Mouse (Mus musculus) kidney, postnatal 14 days (tissue): ENCODE data around the gene Sat2.

Source experiments
- DNase-seq: peaks from one replicate; pipeline ENCODE4 v3.0.0; 2022; ENCODE audit warnings: mixed read lengths

The Sat2 gene

GRCm38 (mm10) chr11:69633128-69633866, 11.5 kb downstream of the Sat2 start:
- DNase-seq = no peak

DNA sequence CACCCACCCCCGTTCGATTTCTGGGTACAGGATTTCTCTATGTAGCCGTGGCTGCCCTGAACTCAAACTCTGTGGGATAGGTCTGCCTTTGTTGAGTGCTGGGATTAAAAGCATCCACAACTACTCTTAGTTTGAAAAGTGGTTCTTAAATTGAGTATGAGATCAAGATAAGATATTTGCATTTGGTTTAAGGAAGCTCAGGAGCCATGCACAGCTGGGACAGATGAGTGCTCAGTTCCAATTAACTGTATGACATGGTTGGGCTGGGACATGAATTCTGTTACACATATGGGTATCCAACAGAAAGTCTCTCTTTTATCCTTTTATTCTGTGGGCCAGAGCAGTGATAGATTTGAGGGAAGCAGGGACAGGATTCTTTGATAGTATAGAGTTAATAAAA, 13.6 kb downstream of the Sat2 start:
- no peak for DNase-seq

- no peak for DNase-seq
These were observed 24.0 kb downstream of the Sat2 start for GRCm38 (mm10) chr11:69645860-69646259.

DNA sequence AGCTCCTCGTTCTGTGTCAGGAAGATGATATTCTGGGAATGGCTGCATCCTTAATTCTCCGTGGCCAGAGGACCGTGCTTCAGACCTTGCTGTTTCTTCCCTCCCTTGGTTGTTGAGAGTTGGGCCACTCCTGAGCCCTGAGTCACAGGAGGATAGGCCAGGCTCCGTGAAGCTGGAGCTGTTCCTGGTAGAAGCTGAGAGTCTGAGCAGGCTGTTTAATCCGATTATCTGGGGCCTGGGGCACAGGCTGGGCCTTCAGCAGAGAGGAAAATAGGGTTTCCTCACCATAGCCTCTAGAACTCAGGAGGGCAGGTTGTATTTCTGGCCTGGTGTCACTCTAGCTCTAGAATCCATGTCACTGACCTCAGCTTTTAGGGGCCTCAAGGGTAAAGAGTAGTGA, 31.6 kb downstream of the Sat2 start:
- DNase-seq = no peak

- no peak for DNase-seq
These were observed 32.9 kb downstream of the Sat2 start for GRCm38 (mm10) chr11:69654760-69655159.

GRCm38 (mm10) chr11:69655264-69656064, 33.6 kb downstream of the Sat2 start, which contains the start of gene Sox15:
Sox15 (plus strand) TSS chr11:69655314.
- peak; percentile 83 for DNase-seq

DNA sequence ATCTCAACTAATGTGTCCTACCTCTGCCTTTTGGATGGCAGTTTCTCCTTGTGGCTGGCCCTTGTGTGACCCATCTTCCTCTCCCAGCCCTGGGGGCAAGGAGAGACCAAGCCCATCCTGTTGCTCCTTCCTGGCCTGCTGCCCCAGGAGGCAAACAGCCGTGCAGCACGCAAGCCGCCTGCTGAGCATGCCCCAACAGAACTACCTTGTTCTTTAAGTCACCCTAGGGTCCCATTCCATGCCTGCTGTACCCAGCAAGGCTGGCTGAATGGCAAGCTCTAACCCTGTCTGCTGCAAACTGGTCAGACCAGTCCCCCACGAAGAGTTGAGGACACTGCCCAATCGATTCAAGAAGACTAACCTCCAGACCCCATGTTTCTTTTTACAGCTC, 34.2 kb downstream of the Sat2 start:
- DNase-seq = no peak

GRCm38 (mm10) chr11:69656617-69657461, 35.0 kb downstream of the Sat2 start:
- DNase-seq = peak; percentile 48

DNA sequence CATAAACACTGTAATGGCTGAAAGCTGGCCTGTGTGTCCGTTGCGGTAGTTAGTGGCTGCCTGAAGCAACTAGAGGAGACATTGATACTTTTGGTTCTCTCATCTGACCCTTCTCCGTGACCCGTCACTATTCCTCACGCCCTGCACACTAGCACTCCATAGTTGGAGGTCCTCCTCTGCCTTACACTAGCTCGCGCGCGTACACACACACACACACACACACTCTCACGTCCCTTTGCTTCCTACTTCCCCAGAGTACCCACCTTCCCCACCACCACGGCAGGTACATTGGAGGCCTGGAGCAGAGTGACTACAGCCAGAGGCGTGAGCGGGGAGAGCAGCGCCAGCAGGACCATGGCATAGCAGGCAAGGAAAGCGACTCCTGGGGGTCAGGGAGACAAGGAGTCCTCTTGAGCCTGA, 35.6 kb downstream of the Sat2 start:
- DNase-seq = no peak

DNA sequence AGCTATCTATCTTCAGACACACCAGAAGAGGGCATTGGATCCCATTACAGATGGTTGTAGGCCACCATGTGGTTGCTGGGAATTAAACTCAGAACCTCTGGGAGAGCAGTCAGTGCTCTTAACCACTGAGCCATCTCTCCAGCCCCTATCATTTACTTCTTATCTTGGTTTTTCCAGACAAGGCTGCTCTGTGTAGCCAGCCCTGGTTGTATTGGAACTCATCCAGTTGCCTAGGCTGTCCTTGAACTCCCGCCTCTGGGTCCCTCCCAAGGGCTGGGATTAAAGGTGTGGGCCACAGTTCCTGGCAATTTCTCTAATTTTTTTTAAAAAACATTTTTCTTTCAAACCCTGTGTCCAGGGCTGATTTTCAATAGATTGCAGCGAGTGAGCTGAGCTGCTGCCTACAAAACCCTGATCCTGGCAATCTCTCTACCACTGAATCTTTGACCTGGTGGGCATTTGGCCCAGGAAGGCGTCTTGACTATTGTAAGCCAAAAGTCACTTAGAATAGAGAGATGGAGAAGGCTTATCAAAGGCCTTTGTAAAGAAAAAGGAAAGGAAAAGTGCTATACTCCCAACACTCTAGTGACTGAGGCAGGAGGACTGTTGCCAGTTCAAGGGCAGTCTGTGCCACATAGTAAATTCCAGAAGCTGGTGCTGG, 39.5 kb downstream of the Sat2 start:
- DNase-seq = peak; percentile 33

DNA sequence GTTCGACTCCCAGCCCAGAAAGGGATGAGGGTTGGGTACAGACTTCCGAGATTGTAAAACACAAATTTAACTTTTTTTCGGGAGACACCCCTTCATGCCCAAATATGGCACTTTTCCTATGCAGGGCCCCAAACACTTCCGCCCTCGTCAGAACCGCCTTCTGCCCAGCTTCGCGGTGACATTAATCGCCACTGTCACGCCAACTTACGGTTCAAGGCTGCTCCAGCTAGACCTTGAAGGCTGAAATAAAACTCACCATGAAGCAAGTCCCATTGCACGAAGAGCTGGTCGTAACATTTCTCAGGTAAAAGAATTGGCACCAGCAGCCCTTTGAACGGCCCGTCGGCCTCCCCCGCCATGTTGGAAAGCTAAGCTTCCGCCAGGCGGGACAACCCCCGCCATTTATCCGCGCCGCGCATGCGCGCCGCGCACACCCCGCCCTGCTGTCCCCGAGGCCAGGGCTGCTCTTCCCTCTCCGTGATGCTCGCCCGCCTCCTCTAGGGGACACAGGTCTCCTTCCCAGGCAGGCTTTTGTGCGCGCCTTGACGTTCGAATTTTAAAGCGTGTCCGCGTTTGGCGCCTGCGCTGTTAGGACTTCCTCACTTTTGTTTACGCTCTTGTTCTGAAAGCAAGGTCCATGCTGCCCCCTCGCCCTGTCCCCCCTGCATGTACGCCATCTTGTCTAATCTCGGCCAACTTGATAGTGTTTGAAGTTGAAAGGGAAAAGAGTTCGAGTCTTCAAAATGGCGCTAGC, 40.6 kb downstream of the Sat2 start, which contains the start of gene Mpdu1:
Mpdu1 (minus strand) TSS at position 430 of the 754 bp plus-strand sequence.
- peak; percentile 96 for DNase-seq

- no peak for DNase-seq
These were observed 41.3 kb downstream of the Sat2 start for GRCm38 (mm10) chr11:69662967-69663671.

GRCm38 (mm10) chr11:69663795-69664194, 42.0 kb downstream of the Sat2 start:
- no peak for DNase-seq

DNA sequence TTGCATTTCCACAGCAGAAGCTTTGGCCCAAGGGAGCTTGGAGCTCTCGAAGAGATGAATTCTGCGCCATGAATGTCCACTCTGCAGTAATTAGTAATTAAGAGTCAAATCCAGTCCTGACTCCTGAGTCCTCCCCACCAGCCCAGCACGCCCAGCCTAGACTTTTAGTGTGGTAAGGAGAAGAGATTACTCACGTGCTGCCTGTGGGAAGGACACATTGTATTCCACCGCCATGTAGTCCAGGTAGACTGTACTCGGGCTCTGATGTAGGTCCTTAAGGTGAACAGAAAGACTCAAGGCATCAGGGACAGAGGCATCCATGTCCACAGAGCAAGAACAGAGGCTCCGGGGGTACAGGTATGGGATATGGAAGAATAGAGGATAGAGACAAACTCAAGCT, 43.0 kb downstream of the Sat2 start:
- no peak for DNase-seq

- no peak for DNase-seq
These were observed 43.7 kb downstream of the Sat2 start for GRCm38 (mm10) chr11:69665457-69665960.

GRCm38 (mm10) chr11:69665961-69666664, 44.3 kb downstream of the Sat2 start, which contains the start of gene Cd68:
Cd68 (minus strand) TSS chr11:69666153.
- DNase-seq = no peak

GRCm38 (mm10) chr11:69666665-69667005, 44.8 kb downstream of the Sat2 start:
- DNase-seq = no peak

DNA sequence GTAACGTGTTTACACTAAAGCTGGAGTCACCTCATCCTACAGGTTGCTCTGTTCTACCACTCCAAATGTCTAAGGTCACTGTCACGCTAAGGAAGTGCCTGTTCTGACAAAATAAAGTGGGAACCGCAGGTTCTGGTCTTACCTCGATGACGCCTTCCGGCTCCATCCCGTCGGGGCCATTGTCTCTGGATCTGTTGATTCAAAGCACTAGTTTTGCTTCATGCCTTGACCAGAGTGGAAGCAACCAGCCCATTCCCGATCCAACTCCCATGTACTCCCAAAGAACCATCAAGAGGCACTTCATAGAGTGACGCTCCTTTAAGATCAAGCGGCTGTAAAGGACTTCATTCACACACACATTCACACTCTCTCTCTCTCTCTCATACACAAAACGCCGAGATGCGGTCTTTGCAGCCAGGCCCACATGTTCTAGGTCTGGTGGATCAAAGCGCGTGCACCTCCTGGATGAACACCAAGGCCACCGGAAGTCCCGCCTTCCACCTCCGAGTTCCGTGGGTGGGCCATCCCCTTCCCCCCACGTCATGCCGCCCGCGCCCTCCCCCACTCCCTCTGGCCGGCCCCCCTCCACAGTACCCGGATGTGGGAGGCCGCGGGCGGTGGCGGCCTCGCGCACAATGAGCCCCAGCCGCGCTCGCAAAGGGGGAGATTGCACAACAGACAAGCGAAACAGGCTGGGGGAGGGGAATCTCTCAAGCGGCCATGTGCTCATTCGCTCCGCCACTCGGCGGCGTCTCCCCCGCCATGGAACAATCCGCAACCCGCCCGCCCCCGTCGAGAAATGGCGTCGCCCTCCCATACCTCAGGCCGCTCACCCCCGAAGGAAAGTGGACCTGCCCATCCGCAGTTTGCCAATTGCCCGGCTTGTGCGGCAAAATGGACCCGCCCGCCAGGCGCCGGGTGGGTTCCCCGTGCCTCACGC, 49.2 kb downstream of the Sat2 start:
- DNase-seq = peak; percentile 96

DNA sequence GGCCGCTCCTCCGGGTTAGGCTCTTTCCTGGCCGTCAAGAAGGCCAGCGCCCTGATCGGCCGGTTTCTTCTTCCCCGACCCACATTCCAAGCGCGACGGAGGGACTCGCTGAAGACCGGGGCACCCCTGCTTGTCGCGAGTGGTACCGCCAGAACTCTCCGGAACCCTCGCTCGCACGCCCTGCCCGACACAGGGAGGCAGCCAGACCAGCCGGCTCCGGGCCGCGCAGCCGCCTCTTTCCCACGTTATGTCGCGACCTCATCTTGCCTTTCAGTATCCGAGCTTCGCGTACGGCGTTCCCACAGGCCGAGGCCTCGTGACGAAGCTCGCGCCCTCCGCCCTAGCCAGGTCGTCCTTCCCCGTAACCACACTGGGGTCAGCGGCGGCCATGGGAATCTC, 49.9 kb downstream of the Sat2 start:
- no peak for DNase-seq
